Mouse (Mus musculus) left cerebral cortex, postnatal 4 days (tissue): Measurements from ENCODE around the gene Irs3. TPM values are rescaled to one million over a fixed set of nuclear protein-coding genes. Genes with fewer than 3 reads are reported as not detected.
A peak's percentile ranks its signal among the peaks of the same experiment; 100 is the strongest.

Source experiments
- DNase-seq: peaks from one replicate; pipeline ENCODE4 v3.0.0-alpha.2; 2022
- intact Hi-C: fragments of 180-260 bp; cut with DNase I; formaldehyde crosslinking; loops from one replicate; pipeline ENCODE4 v1.15.1; 2025
- total RNA-seq, 2 experiments: library from RNA; stranded (reverse); gene quantifications; 2 replicates each; pipeline ENCODE4 v1.2.3; 2021

Gene Irs3
- total RNA-seq, 2 experiments from 2014 or later: 0.28 TPM; not detected in 1

GRCm38 (mm10) chr5:137660064-137660688 lies 14.7 kb upstream of the Irs3 start:
- DNase-seq: no peak
- intact Hi-C loops: no loop called here

- DNase-seq: peak; percentile 77
- intact Hi-C loops: loop anchor here (5.0 kb wide), 2 partner anchors 85 to 100 kb away; partner anchors contain the start of gene Nyap1
These were observed 11.5 kb upstream of the Irs3 start for GRCm38 (mm10) chr5:137656977-137657376.

GRCm38 (mm10) chr5:137654746-137655145 lies 9.2 kb upstream of the Irs3 start:
- intact Hi-C loops: loop anchor here (5.0 kb wide), 2 partner anchors 88 to 103 kb away; partner anchors contain the start of gene Nyap1
- peak; percentile 38 for DNase-seq

GRCm38 (mm10) chr5:137653366-137653765 lies 7.9 kb upstream of the Irs3 start:
- intact Hi-C loops: no loop called here
- no peak for DNase-seq

- peak; percentile 73 for DNase-seq
These were observed 7.0 kb upstream of the Irs3 start for GRCm38 (mm10) chr5:137652474-137652873.

GRCm38 (mm10) chr5:137649669-137650571 lies 4.4 kb upstream of the Irs3 start:
- no peak for DNase-seq
- intact Hi-C loops: no loop called here

More at GRCm38 (mm10) chr5:137652474-137652873, 7.0 kb upstream of the Irs3 start:
- intact Hi-C loops: no loop called here

- intact Hi-C loops: no loop called here
- no peak for DNase-seq
These were observed 3.7 kb upstream of the Irs3 start for GRCm38 (mm10) chr5:137649251-137649650.

GRCm38 (mm10) chr5:137647827-137648601 lies 2.5 kb upstream of the Irs3 start:
- intact Hi-C loops: no loop called here
- no peak for DNase-seq

GRCm38 (mm10) chr5:137645091-137645651 lies 343 bp downstream of the Irs3 start:
- DNase-seq: no peak
- intact Hi-C loops: no loop called here

- DNase-seq: no peak
- intact Hi-C loops: no loop called here
These were observed 1.0 kb downstream of the Irs3 start for GRCm38 (mm10) chr5:137644484-137644883.

- no peak for DNase-seq
- intact Hi-C loops: no loop called here
These were observed 2.6 kb downstream of the Irs3 start for GRCm38 (mm10) chr5:137642886-137643285.

- intact Hi-C loops: no loop called here
- no peak for DNase-seq
These were observed 4.5 kb downstream of the Irs3 start, which contains the start of gene Sap25 for GRCm38 (mm10) chr5:137641054-137641453. Gene Sap25, plus strand, starts transcription at chr5:137641334.

- intact Hi-C loops: no loop called here
- DNase-seq: no peak
These were observed 6.0 kb downstream of the Irs3 start for GRCm38 (mm10) chr5:137639472-137639871.

- intact Hi-C loops: no loop called here
- no peak for DNase-seq
These were observed 12.0 kb downstream of the Irs3 start for GRCm38 (mm10) chr5:137633397-137634084.

- intact Hi-C loops: no loop called here
- DNase-seq: no peak
These were observed 13.9 kb downstream of the Irs3 start for GRCm38 (mm10) chr5:137631591-137631990.

GRCm38 (mm10) chr5:137631171-137631570 lies 14.3 kb downstream of the Irs3 start:
- no peak for DNase-seq
- intact Hi-C loops: no loop called here

- intact Hi-C loops: no loop called here
- no peak for DNase-seq
These were observed 14.9 kb downstream of the Irs3 start for GRCm38 (mm10) chr5:137630602-137631001.

- DNase-seq: no peak
- intact Hi-C loops: no loop called here
These were observed 15.5 kb downstream of the Irs3 start for GRCm38 (mm10) chr5:137629906-137630545.

- intact Hi-C loops: no loop called here
These were observed 16.2 kb downstream of the Irs3 start for GRCm38 (mm10) chr5:137629306-137629721.

More at GRCm38 (mm10) chr5:137629306-137629721, 16.2 kb downstream of the Irs3 start:
- no peak for DNase-seq
